Mouse (Mus musculus): ENCODE results near the gene Dnajc5.

DNA sequence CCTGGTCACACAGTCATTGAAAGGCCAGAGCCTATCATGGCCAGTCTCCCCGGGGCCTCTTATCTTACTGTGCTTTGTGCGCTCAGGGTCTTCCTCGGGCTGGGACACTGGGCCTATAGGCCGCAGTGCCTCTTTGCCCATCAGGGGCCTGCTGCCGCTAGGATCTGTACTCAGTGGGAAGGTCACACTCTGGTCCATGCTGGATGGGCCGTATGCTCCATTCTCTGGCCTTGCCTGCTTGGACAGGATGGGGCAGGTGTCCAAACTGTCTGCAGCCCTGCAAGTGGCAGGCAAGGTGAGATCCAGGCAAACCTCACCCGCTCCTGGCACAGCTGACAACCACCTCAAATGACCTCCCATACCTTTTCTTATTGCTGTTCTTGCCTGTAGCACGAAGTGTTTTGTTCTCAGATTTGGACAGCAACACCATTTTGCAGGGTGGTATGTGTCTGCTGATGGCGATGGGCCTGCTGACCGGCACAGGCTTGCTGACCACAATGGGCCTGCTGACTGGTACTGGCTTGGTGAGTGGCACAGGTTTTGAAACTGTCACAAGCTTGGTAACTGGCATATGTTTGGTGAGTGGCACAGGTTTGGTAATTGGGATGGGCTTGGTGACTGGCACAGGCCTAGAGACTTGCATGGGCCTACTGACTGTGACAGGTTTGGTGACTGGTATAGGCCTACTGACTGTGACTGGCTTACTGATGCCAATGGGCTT is 68.9 kb downstream of the Dnajc5 start:
- no peak for TF ChIP-seq CTCF (conservative IDR thresholded peaks at IDR 0.05; ENCODE audit: low read length)
- TF ChIP-seq POU5F1 (IDR thresholded peaks at IDR 0.05; ENCODE audit: borderline replicate concordance, low read length) = no peak
- TF ChIP-seq NANOG (IDR thresholded peaks at IDR 0.05; ENCODE audit: borderline replicate concordance, low read length) = no peak
